Mouse (Mus musculus) thymus, postnatal 4 days (tissue): Measurements from ENCODE around the gene Scml4.

Experiments
- DNase-seq: peaks from one replicate; pipeline ENCODE4 v3.0.0; 2021

Gene Scml4

DNA sequence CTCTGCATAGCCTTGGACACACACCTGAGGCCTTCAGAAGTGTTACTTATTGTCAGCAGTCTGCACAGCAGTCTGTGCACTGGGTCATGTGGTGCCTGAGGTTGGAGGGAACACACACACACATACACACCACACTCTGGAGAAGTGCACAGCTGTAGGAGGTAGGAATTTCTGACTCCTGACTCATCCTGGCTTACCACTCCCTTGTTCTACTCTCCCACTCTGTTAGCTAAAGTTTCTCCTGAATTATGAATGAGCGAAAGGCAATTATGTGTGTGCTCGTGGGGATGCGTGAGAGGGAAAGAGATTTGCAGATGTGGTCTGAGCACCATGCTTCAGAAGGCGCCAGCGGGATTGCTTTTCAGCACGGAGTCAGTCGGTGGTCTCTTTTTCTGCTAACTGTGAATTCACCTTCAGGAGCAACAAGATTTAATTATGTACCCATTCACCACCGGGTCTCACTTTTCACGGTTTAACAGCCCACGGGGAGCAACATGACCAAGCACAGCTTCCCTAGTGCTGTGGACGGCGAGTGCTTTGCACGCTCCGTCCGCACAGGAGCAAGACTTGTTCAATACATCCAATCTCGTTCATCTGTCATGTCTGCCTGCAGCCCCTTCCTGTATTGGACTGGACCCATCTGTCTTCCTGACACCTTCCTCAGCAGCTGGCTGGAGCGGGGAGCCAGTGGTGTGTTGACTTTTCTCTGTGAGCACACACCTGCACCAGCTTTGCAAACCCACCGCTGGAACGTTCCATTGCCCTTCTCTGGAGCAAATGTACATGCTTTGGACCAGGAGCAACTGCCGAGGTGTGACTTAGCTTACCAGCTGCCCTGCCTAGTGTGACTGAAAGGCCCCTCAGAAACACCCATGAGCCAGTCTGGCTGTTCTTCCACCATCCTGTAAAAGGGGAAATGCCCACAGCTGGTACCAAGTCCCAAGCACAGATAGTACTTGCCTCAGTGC lies 91.2 kb downstream of the Scml4 start:
- no peak for DNase-seq

- no peak for DNase-seq
Observed at GRCm38 (mm10) chr10:42952046-42952420, 91.9 kb downstream of the Scml4 start.

DNA sequence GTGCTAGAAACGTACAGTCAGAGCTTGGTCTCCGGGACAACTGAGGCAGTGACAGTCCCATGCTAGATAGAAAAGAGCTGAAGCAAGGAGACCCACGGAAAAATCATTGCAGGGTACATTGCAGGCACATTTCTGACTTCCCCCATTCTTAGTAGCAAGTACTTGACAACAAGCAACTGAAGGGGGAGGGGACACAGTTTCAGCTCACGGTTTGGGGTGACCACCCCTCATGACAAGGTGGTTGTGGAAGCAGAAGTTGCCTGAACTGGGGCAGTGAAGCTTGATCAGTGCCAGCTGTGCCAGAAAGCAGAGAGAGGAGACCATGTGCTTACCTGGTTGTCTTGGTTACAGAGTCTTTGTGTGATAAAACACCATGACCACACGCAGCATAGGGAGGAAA lies 93.4 kb downstream of the Scml4 start:
- no peak for DNase-seq

GRCm38 (mm10) chr10:42955205-42955604 lies 95.0 kb downstream of the Scml4 start:
- DNase-seq: no peak

GRCm38 (mm10) chr10:42957881-42958651 lies 97.9 kb downstream of the Scml4 start:
- peak; percentile 79 for DNase-seq

DNA sequence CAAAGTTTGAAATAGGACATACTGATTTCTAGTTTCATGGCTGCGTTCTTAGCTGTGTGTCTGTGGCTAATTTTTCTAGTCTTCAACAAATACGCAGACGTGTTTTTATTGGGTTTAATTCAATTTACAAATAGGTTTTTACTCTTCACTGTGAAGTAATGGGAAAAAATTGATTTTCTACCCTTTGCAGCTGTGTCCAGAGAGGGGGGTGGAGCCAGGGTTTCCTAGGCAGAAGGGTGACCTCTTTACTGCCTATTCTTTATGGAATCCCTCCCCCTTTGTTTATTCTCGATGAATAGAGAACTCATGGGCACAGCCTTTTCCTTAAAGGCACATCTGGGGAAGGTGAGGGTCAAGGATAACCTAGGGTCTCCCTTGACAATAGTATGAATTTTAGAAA lies 98.5 kb downstream of the Scml4 start:
- no peak for DNase-seq

DNA sequence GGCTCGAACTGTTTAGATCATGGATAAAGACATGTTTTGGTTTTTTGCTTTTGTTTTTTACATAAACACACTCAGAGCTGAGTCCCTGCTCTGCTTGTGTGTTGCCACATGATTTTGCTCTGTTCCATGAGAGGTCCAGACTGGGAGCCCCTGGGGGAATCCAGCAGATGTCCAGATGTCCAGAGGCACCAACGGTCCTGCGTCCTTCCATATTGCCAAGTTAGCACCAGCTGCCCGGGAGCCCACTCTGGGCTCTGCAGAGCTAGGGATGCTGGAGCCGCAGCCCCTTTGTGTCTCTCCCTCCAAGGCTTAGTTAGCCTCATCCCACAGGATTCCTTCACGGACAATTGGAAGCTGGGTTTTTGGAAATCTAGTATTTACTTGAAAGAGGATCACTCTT lies 101.6 kb downstream of the Scml4 start:
- no peak for DNase-seq

GRCm38 (mm10) chr10:42962181-42962601 lies 102.0 kb downstream of the Scml4 start:
- DNase-seq: peak; percentile 38

- peak; percentile 42 for DNase-seq
Observed at GRCm38 (mm10) chr10:42962655-42963054, 102.5 kb downstream of the Scml4 start.

- no peak for DNase-seq
Observed at GRCm38 (mm10) chr10:42963061-42963460, 102.9 kb downstream of the Scml4 start.

GRCm38 (mm10) chr10:42968332-42968731 lies 108.2 kb downstream of the Scml4 start:
- no peak for DNase-seq

- DNase-seq: peak; percentile 89
Observed at GRCm38 (mm10) chr10:42972504-42973172, 112.5 kb downstream of the Scml4 start.

GRCm38 (mm10) chr10:42973537-42973936 lies 113.4 kb downstream of the Scml4 start:
- DNase-seq: no peak

DNA sequence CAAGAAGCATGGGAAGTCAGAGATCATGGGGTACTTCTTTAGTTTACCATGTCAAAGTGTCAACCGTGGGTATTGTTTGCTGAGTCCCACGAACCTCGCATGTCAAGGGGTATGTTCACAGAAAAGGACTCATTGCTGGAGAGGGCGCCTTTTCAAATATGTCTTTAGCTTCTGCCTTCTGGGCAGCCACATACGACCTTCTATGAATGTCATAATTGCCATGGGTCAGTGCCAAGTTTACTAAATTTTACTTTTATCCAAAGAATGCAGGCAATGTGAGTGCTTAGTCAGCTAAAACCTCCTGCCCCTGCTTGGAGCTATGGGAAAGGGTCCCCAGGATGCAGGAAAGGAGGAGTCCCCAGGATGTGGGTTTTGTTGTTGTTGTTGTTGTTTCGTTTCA lies 116.4 kb downstream of the Scml4 start:
- no peak for DNase-seq

GRCm38 (mm10) chr10:42978346-42978745 lies 118.2 kb downstream of the Scml4 start:
- no peak for DNase-seq

GRCm38 (mm10) chr10:42980999-42981757 lies 121.0 kb downstream of the Scml4 start:
- DNase-seq: no peak

DNA sequence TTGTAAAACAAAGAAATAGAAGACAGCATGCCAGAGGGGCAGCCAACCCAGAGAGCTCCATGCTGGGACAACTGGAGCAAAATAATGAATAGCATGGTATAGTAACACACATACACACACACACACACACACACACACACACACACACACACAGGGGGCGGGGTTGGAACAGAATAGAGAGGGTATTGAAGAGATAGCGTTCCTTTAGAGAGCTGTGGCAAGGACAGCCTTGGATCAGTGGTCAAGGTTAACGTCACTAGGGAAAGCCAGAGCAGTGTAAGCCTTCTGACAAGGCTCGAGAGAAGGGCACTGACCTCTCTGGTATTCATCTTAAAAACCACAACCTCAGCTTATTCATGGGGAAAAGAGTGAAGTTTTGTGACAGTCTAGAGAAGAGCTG lies 124.7 kb downstream of the Scml4 start:
- no peak for DNase-seq

DNA sequence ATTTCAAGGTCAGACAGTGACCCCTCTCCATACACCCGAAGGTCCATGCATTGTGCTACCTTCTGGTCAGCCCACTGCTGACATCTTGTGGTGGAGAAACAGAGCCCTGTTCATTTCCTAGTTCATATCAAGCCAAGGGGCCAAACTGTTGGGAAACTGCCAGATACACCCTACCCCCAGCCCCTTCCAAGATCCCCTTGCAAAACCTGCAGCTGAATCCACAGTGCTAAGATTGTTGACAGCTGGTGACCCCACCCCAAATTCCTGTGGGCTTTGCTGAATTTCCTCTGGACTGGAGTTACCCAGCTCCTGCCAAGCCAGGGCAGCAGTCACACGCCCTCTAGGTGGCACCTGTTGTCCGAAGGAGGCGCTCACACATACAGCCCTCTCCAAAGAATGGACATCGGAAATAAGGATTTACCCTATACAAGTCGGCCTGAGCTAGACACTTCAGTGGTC lies 127.5 kb downstream of the Scml4 start:
- peak; percentile 57 for DNase-seq

DNA sequence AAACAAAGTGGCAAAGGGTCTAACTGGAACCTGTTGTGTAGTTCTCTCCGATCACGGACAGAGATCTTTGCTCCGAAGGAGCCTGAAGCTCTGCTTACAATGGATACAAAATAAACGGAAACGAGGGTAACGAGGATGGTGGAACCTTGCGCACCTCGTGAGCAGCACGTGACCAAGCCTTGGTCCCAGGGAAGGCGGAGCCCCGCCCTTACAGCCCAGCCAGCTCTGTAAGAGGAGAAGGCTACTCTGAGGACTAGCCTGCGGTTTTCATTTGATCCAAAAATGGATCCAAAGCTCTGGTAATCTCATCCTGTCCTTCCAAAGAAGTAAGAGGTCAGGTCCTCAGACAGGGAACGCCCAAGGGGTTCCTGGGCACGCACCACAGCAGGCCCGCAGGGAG lies 128.5 kb downstream of the Scml4 start:
- no peak for DNase-seq

DNA sequence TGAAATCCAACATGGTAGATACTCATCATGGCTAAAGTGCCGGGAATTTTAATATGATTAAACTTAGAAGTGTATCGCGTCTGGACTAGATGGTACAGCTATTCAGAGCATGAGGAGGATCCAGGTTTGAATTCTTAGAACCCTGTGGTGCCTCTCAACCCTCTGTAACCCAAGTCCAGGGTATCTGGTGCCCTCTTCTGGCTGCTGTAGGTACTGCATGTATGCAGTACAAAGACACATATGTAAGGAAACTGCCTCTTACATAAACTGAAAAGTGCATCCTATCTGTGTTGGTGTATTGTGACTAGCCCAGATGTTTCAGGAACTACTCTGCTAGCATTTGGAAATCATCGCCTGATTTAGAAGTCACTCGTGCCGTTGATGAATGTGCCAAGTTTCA lies 129.7 kb downstream of the Scml4 start:
- DNase-seq: peak; percentile 86

DNA sequence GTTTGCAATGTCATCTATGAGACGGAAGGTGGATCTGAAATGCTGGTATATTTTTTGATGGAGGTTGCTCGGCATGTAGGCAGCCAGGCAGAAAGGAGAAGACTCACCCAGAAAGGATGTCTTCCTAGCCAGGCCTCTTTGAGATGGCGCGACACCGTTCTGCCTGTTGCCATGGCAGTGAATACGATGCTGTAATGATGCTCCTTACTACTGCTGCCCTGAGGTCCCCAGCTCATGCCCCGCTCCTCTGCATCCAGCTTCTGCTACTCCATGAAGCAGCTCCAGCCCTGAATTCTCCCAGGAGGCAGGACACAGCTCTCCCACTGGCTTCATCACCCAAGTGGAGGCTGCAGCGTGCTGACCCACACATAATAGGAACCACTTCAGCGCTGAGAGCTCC lies 130.8 kb downstream of the Scml4 start:
- no peak for DNase-seq

- DNase-seq: no peak
Observed at GRCm38 (mm10) chr10:42994331-42994782, 134.2 kb downstream of the Scml4 start.
